ENCODE assay signal across 10 mouse cellular contexts in the genomic region with DNA sequence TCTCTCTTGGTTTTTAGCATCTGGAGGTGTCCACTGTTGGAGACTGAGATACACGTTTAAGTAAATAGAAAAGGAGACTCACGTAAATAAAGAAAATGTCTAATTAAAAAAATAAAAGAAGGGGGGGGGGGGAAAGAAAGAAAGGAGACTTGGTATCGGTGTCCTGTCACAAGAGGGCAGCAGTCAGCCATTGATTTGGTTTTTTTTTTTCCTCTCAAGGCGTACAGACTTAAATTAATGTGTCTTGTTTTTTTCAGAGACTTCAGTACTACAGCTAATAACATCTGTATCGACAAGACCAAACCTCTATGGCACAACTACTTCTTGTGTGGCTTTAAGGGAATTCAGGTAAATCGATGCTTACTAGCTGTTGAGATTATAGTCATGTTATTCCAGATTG. TPM values are rescaled to one million over a fixed set of nuclear protein-coding genes. Genes with fewer than 3 reads are reported as not detected.
A peak's percentile ranks its signal among the peaks of the same experiment; 100 is the strongest.
DNase-seq lines count a peak whose midpoint lies in the region; ATAC-seq and TF ChIP-seq lines count a peak whose summit lies in the region.
"Had no signal": no experiment of that assay in that cellular context is flagged by ENCODE, and none has a peak within 500 bp of the region (broad histone marks: within the 10 kb centered on the region; RNA-seq: fewer than 3 reads in every experiment).

No protein-coding gene starts in this region.

- H3K9me3 ChIP-seq in forebrain, postnatal 0 days (ENCODE audit: low read length), result no peaks in the 10 kb centered on the region
- H3K9me3 ChIP-seq in forebrain, embryonic 16.5 days (ENCODE audit: control insufficient read depth, low read length), result no peaks in the 10 kb centered on the region
- H3K9me3 ChIP-seq in midbrain, embryonic 11.5 days (ENCODE audit: control insufficient read depth, low read length), result no peaks in the 10 kb centered on the region
- H3K9me3 ChIP-seq in midbrain, embryonic 10.5 days (replicated peaks), result no peaks in the 10 kb centered on the region
- H3K9me3 ChIP-seq: heart, embryonic 15.5 days; midbrain, embryonic 12.5 days had no signal

- 37% methylated on average over 6 of the region's 6 CpGs for WGBS in forebrain, postnatal 0 days
- WGBS in forebrain, embryonic 16.5 days, result 31% methylated on average over 6 of the region's 6 CpGs
- WGBS in midbrain, embryonic 11.5 days, result 56% methylated on average over 6 of the region's 6 CpGs
- WGBS in midbrain, embryonic 10.5 days, result 63% methylated on average over 6 of the region's 6 CpGs

- H3K4me2 ChIP-seq in forebrain, postnatal 0 days (ENCODE audit: low read depth), result no peak overlapping the region
- no peak overlapping the region for H3K4me2 ChIP-seq in forebrain, embryonic 16.5 days (ENCODE audit: low read length)
- H3K4me2 ChIP-seq in midbrain, embryonic 11.5 days, result no peak overlapping the region
- H3K4me2 ChIP-seq: heart, embryonic 15.5 days; midbrain, embryonic 12.5 days had no signal

- no peak overlapping the region for H3K4me3 ChIP-seq in forebrain, postnatal 0 days (ENCODE audit: low read depth, low read length)
- H3K4me3 ChIP-seq in forebrain, embryonic 16.5 days (replicated peaks; ENCODE audit: low read length), result no peak overlapping the region
- H3K4me3 ChIP-seq in midbrain, embryonic 11.5 days (ENCODE audit: low read depth, low read length), result no peak overlapping the region
- H3K4me3 ChIP-seq in midbrain, embryonic 10.5 days, result no peak overlapping the region
- H3K4me3 ChIP-seq: heart, embryonic 15.5 days; midbrain, embryonic 12.5 days had no signal

- H3K9ac ChIP-seq in forebrain, postnatal 0 days, result no peak overlapping the region
- no peak overlapping the region for H3K9ac ChIP-seq in forebrain, embryonic 16.5 days (replicated peaks; ENCODE audit: low read depth, low read length)
- H3K9ac ChIP-seq in midbrain, embryonic 11.5 days (ENCODE audit: low read length), result no peak overlapping the region
- H3K9ac ChIP-seq: heart, embryonic 15.5 days; midbrain, embryonic 12.5 days had no signal

- no peak overlapping the region for H3K27ac ChIP-seq in forebrain, postnatal 0 days (ENCODE audit: low read depth, low read length)
- no peak overlapping the region for H3K27ac ChIP-seq in forebrain, embryonic 16.5 days (ENCODE audit: low read length)
- H3K27ac ChIP-seq in midbrain, embryonic 11.5 days (ENCODE audit: low read depth, low read length), result no peak overlapping the region
- no peak overlapping the region for H3K27ac ChIP-seq in midbrain, embryonic 10.5 days (replicated peaks)
- H3K27ac ChIP-seq: heart, embryonic 15.5 days; midbrain, embryonic 12.5 days had no signal

- DNase-seq in forebrain, postnatal 0 days, result peak; percentile 68
- DNase-seq in midbrain, embryonic 11.5 days (ENCODE audit: low spot score, missing footprints), result peak; percentile 65
- no peak for DNase-seq in midbrain, embryonic 10.5 days (ENCODE audit: low spot score)
- DNase-seq in adipocyte (ENCODE audit: low spot score), result peak; percentile 85
- DNase-seq in heart, postnatal 14 days, result peak; percentile 29 to 65
- peak; percentile 26 for DNase-seq in retina, postnatal 1 day

- peak; percentile 71 for TF ChIP-seq CTCF in forebrain, postnatal 0 days (IDR thresholded peaks at IDR 0.05; ENCODE audit: low read depth)

- H3K4me1 ChIP-seq in forebrain, postnatal 0 days (ENCODE audit: insufficient read depth), result no peaks in the 10 kb centered on the region
- H3K4me1 ChIP-seq in forebrain, embryonic 16.5 days (replicated peaks; ENCODE audit: control insufficient read depth, insufficient read depth, low read length), result no peaks in the 10 kb centered on the region
- H3K4me1 ChIP-seq in midbrain, embryonic 11.5 days (ENCODE audit: control insufficient read depth, insufficient read depth, low read length), result no peaks in the 10 kb centered on the region
- H3K4me1 ChIP-seq in midbrain, embryonic 10.5 days, result no peaks in the 10 kb centered on the region
- H3K4me1 ChIP-seq: heart, embryonic 15.5 days; midbrain, embryonic 12.5 days had no signal

- H3K36me3 ChIP-seq in forebrain, postnatal 0 days (ENCODE audit: insufficient read depth), result no peaks in the 10 kb centered on the region
- no peaks in the 10 kb centered on the region for H3K36me3 ChIP-seq in forebrain, embryonic 16.5 days (ENCODE audit: control insufficient read depth, insufficient read depth)
- H3K36me3 ChIP-seq in midbrain, embryonic 11.5 days (ENCODE audit: control insufficient read depth, insufficient read depth, low read length), result no peaks in the 10 kb centered on the region
- H3K36me3 ChIP-seq in midbrain, embryonic 10.5 days, result no peaks in the 10 kb centered on the region
- H3K36me3 ChIP-seq: midbrain, embryonic 12.5 days had no signal

- intact Hi-C loops in heart, postnatal 14 days (cut with DNase I), result loop anchor here (2.0 to 5.0 kb wide), 5 partner anchors 139 to 629 kb away; a partner anchor contains a TSS

- ATAC-seq in forebrain, postnatal 0 days, result no peak
- ATAC-seq in forebrain, embryonic 16.5 days, result no peak
- ATAC-seq in midbrain, embryonic 11.5 days (ENCODE audit: low FRiP score), result no peak
- no peak for ATAC-seq in inflammation-experienced regulatory T-cells, adult 6 months

- no peaks in the 10 kb centered on the region for H3K27me3 ChIP-seq in forebrain, postnatal 0 days (ENCODE audit: insufficient read depth, low read length)
- no peaks in the 10 kb centered on the region for H3K27me3 ChIP-seq in forebrain, embryonic 16.5 days (replicated peaks; ENCODE audit: control insufficient read depth, insufficient read depth, low read length)
- no peaks in the 10 kb centered on the region for H3K27me3 ChIP-seq in midbrain, embryonic 11.5 days (ENCODE audit: control insufficient read depth, insufficient read depth, low read length)
- no peaks in the 10 kb centered on the region for H3K27me3 ChIP-seq in midbrain, embryonic 10.5 days (ENCODE audit: low read depth, poor library complexity, severe bottlenecking)
- H3K27me3 ChIP-seq: heart, embryonic 15.5 days; midbrain, embryonic 12.5 days had no signal

RNA-seq across cellular contexts. Expression of a gene that starts 34.2 kb away (rescaled TPM):
- 92.8 and 114 TPM in 2 replicates for total RNA-seq in forebrain, postnatal 0 days (2014; rRNA removed)
- polyA plus RNA-seq in forebrain, postnatal 0 days (2015; fragmentation: Nextera tagmentation; extraction: Ambion mirVana), result 54.1 and 56.8 TPM in 2 replicates
- 63.6 and 80.4 TPM in 2 replicates for polyA plus RNA-seq in forebrain, embryonic 16.5 days (2015; fragmentation: Nextera tagmentation; extraction: Ambion mirVana)
- polyA plus RNA-seq in midbrain, embryonic 11.5 days (2014; fragmentation: Nextera tagmentation; extraction: Ambion mirVana), result 120 and 124 TPM in 2 replicates
- 89.5 and 102 TPM in 2 replicates for polyA plus RNA-seq in midbrain, embryonic 10.5 days (2016; fragmentation: Nextera tagmentation; extraction: Ambion mirVana)
- total RNA-seq in heart, postnatal 14 days (2021), result 10 to 100 TPM; 74.7 to 90.3 TPM
- 100 to 1,000 TPM in 1 of 3 experiments, 10 to 100 TPM in 2; 80.3 to 114 (median 87.5) TPM for polyA plus RNA-seq in inflammation-experienced regulatory T-cells, adult 6 months (2017; shearing (Covaris generic))

RNA-seq across cellular contexts. Expression of a gene that starts 34.2 kb away (rescaled TPM):
- 28.5 and 39.4 TPM in 2 replicates for total RNA-seq in forebrain, postnatal 0 days (2014; rRNA removed)
- polyA plus RNA-seq in forebrain, postnatal 0 days (2015; fragmentation: Nextera tagmentation; extraction: Ambion mirVana), result 23.7 and 27.8 TPM in 2 replicates
- 24.9 and 27.9 TPM in 2 replicates for polyA plus RNA-seq in forebrain, embryonic 16.5 days (2015; fragmentation: Nextera tagmentation; extraction: Ambion mirVana)
- polyA plus RNA-seq in midbrain, embryonic 11.5 days (2014; fragmentation: Nextera tagmentation; extraction: Ambion mirVana), result 26.9 and 33.9 TPM in 2 replicates
- 30.0 and 30.3 TPM in 2 replicates for polyA plus RNA-seq in midbrain, embryonic 10.5 days (2016; fragmentation: Nextera tagmentation; extraction: Ambion mirVana)
- total RNA-seq in heart, postnatal 14 days (2021), result 10 to 100 TPM; 12.0 to 14.0 TPM
- 10 to 100 TPM; 71.7 to 87.5 (median 71.8) TPM for polyA plus RNA-seq in inflammation-experienced regulatory T-cells, adult 6 months (2017; shearing (Covaris generic))
